Mouse (Mus musculus) midbrain, embryonic 10.5 days (tissue): Measurements from ENCODE around the gene 1700016H13Rik. TPM values are rescaled to one million over a fixed set of nuclear protein-coding genes. Genes with fewer than 3 reads are reported as not detected.
A peak's percentile ranks its signal among the peaks of the same experiment; 100 is the strongest.

ENCODE experiments used
- DNase-seq: peaks from one replicate; pipeline ENCODE4 v3.0.0-alpha.2; 2017; ENCODE audit warnings: low spot score
- H3K27ac ChIP-seq: fragments of 300-500 bp; sonication (generic); replicated peaks from 2 replicates; pipeline ENCODE4 v1.5.1; 2016; ENCODE audit warnings: mild to moderate bottlenecking
- H3K27me3 ChIP-seq: fragments of 300-500 bp; sonication (generic); 2 replicates; pipeline ENCODE4 v1.6.1; 2016; ENCODE audit warnings: low read depth, mild to moderate bottlenecking; ENCODE audit not compliant: poor library complexity, severe bottlenecking
- H3K36me3 ChIP-seq: fragments of 300-500 bp; sonication (generic); 2 replicates; pipeline ENCODE4 v1.6.1; 2016; ENCODE audit warnings: mild to moderate bottlenecking, moderate library complexity
- H3K4me1 ChIP-seq: fragments of 300-500 bp; sonication (generic); 2 replicates; pipeline ENCODE4 v1.6.1; 2016
- H3K4me3 ChIP-seq: fragments of 300-500 bp; sonication (generic); 2 replicates; pipeline ENCODE4 v1.5.1; 2016; ENCODE audit warnings: mild to moderate bottlenecking, moderate library complexity
- H3K9me3 ChIP-seq: fragments of 300-500 bp; sonication (generic); replicated peaks from 2 replicates; pipeline ENCODE4 v1.6.1; 2016; ENCODE audit warnings: mild to moderate bottlenecking
- WGBS: fragments of 180-500 bp; shearing (Covaris S2); methylation state at CpG from one replicate; pipeline ENCODE4 v1.1.7; 2016; 5-methylcytosine and 5-hydroxymethylcytosine counted together
- polyA plus RNA-seq: library from polyadenylated mRNA; unstranded; fragments of >200 nt; fragmentation: Nextera tagmentation; extraction: Ambion mirVana; gene quantifications from 2 replicates; pipeline ENCODE4 v1.2.1, GENCODE M21; 2016

1700016H13Rik gene
- polyA plus RNA-seq, result 0.21 and 0.27 TPM in 2 replicates

- Histone ChIP-seq H3K9me3 (no peaks in the 10 kb centered on the region), H3K4me3 (peak within 1 kb of the TSS; percentile 60), H3K4me1 (peaks cover 7% of the 10 kb centered on the region), H3K27me3 (peaks cover 12% of the 10 kb centered on the region), H3K36me3 (no peaks in the 10 kb centered on the region), H3K27ac (peak within 1 kb of the TSS; percentile 82)
- WGBS, result under 1% methylated on average over 54 of the region's 56 CpGs
- peak; percentile 82 for DNase-seq
Measured at GRCm38 (mm10) chr5:103655346-103656118, at the start of gene 1700016H13Rik. Gene 1700016H13Rik, minus strand, starts transcription at chr5:103656010.

DNA sequence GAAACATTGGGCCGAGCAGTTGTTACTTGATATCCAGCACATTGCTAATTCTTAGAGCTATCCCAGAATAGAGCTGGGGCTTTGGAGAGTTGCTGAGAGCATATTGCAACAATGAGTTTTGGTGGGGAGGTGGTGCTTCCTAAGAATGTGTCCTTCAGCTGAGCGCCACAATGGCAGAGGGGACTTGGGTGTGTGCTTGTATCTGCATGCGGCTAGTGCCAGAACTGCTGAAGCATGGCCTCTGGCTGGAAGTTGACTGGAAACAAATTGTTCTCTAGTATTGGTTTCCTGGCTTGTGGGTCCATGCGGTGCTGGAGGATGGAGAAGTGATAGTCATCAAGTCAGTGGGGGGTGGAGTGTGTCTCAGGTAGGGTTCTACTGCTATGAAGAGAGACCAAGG, 49.5 kb upstream of the 1700016H13Rik start:
- WGBS, result 92% methylated on average over 4 of the region's 4 CpGs
- H3K4me3 ChIP-seq, result no peak overlapping the region
- no peak for DNase-seq
- H3K27ac ChIP-seq, result no peak overlapping the region
- H3K4me1 ChIP-seq, result no peaks in the 10 kb centered on the region
- H3K27me3 ChIP-seq, result no peaks in the 10 kb centered on the region
- H3K36me3 ChIP-seq, result no peaks in the 10 kb centered on the region
- H3K9me3 ChIP-seq, result 0 out of 2 replicates have a peak, but pooled peaks cover 3% of the 10 kb centered on the region

GRCm38 (mm10) chr5:103702527-103702926, 46.7 kb upstream of the 1700016H13Rik start:
- 83% methylated on average over 6 of the region's 6 CpGs for WGBS
- Histone ChIP-seq H3K27ac (no peak overlapping the region), H3K27me3 (no peaks in the 10 kb centered on the region), H3K4me1 (peaks cover 3% of the 10 kb centered on the region), H3K36me3 (no peaks in the 10 kb centered on the region), H3K4me3 (no peak overlapping the region), H3K9me3 (0 out of 2 replicates have a peak, but pooled peaks cover 3% of the 10 kb centered on the region)
- no peak for DNase-seq

DNA sequence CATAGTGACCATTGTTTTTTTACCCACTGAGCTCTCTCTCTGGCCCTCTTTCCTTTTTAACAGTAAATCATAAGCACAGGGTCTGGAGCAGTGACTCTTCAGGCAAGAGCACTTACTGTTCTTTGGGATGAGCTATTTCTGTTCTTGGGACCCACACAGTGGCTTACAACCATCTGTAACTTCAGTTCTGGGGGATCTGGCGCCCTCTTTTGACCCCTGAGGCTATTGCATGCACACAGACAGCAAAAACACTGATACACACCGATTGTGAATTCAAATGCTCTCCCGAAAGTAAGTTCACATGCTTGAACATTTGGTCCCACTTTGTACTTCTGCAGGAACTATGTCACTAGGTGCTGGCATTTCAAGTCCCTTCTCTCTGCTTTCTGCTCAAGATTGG, 45.7 kb upstream of the 1700016H13Rik start:
- DNase-seq, result no peak
- no peak overlapping the region for H3K27ac ChIP-seq
- H3K27me3 ChIP-seq, result peaks cover 6% of the 10 kb centered on the region; the same call in 1 of the 2 replicates
- 0 out of 2 replicates have a peak, but pooled peaks cover 2% of the 10 kb centered on the region for H3K9me3 ChIP-seq
- WGBS, result 72% methylated on average over 3 of the region's 3 CpGs
- no peak overlapping the region for H3K4me3 ChIP-seq
- no peaks in the 10 kb centered on the region for H3K36me3 ChIP-seq
- peaks cover 10% of the 10 kb centered on the region for H3K4me1 ChIP-seq

DNA sequence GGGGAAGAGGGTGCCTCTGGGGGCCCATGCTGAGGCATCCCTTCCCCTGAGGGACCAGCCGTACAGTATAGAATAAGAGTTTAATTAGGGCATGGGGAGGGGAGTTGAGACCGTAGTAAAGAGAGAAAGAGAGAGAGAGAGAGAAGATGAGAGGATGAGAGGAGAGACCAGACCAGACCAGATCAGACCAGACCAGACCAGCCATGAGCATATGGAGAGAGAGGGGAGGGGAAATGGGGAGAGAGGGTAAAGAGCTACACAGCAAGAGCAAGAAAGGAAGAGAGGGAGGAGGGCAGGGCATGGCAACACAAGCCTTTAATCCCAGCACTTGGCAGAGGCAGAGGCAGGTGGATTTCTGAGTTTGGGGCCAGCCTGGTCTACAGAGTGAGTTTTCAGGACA, 44.9 kb upstream of the 1700016H13Rik start:
- 89% methylated on average over 2 of the region's 2 CpGs for WGBS
- Histone ChIP-seq H3K27me3 (peaks cover 9% of the 10 kb centered on the region; the same call in 1 of the 2 replicates), H3K36me3 (no peaks in the 10 kb centered on the region), H3K4me1 (peaks cover 10% of the 10 kb centered on the region), H3K4me3 (no peak overlapping the region), H3K27ac (no peak overlapping the region), H3K9me3 (no peaks in the 10 kb centered on the region)
- DNase-seq, result no peak

DNA sequence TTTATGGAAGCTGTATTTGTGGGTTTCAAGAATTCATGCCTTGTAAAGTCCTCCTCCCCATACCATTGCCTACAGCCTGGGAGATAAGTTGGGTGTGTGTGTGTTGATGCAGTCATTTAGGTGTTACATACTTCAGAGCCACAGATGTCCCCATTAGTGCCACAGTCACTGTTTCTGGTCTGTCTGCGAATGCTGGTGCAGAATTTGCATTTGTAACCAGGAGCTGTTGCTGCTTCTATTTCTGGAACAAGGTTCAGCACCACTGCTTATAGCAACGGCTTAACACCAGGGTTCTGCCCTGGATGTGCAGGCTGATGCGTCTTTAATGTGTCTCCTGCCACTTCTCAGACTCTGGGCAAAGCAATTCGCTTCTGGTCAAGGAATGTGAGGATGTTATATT, 43.7 kb upstream of the 1700016H13Rik start:
- DNase-seq, result no peak
- Histone ChIP-seq H3K4me1 (peaks cover 10% of the 10 kb centered on the region), H3K27ac (no peak overlapping the region), H3K27me3 (peaks cover 14% of the 10 kb centered on the region), H3K36me3 (no peaks in the 10 kb centered on the region), H3K9me3 (no peaks in the 10 kb centered on the region), H3K4me3 (no peak overlapping the region)
- WGBS, result 72% methylated on average over 4 of the region's 4 CpGs

GRCm38 (mm10) chr5:103698577-103698976, 42.8 kb upstream of the 1700016H13Rik start:
- WGBS, result 84% methylated on average over 4 of the region's 4 CpGs
- no peaks in the 10 kb centered on the region for H3K36me3 ChIP-seq
- no peak overlapping the region for H3K4me3 ChIP-seq
- peaks cover 23% of the 10 kb centered on the region for H3K27me3 ChIP-seq
- no peaks in the 10 kb centered on the region for H3K9me3 ChIP-seq
- DNase-seq, result no peak
- H3K4me1 ChIP-seq, result peaks cover 15% of the 10 kb centered on the region
- no peak overlapping the region for H3K27ac ChIP-seq

DNA sequence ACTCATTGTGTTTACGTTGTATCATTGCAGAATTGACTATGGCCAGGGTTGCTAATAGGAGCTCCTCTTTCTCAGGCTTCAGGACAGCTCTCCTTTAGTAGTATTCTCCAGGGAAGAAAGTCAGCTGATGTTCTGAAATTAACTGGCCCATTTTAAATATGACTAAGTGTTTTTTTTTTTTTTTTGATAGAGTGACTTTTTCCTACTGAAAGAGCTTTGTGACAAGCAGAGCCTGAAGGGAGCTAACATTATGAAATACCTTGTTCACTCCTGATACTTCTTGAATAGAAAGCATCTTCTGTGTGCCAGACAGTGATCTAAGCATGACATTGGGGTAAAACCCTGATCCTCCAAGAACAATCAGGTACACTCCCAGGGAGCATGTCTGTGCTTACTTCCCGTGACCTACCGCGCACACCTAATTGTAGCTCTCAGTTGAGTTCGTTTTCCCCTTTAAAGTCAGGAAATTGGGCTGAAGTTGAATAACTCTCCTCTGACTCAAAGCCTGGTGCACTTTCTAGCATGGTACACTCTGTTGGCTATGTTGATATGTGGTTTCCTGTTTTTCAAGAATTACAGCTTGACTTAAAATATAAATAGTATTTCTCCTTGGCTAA, 42.2 kb upstream of the 1700016H13Rik start:
- 75% methylated on average over 5 of the region's 5 CpGs for WGBS
- DNase-seq, result no peak
- H3K27me3 ChIP-seq, result peaks cover 29% of the 10 kb centered on the region
- H3K4me1 ChIP-seq, result peaks cover 21% of the 10 kb centered on the region
- H3K4me3 ChIP-seq, result no peak overlapping the region
- H3K9me3 ChIP-seq, result no peaks in the 10 kb centered on the region
- no peaks in the 10 kb centered on the region for H3K36me3 ChIP-seq
- H3K27ac ChIP-seq, result peak overlapping the region; percentile 35; the same call in 1 of the 2 replicates

- no peak for DNase-seq
- H3K9me3 ChIP-seq, result no peaks in the 10 kb centered on the region
- no peak overlapping the region for H3K27ac ChIP-seq
- peaks cover 34% of the 10 kb centered on the region for H3K4me1 ChIP-seq
- peak overlapping the region; percentile 75 for H3K4me3 ChIP-seq
- peaks cover 50% of the 10 kb centered on the region for H3K27me3 ChIP-seq
- WGBS, result 50% methylated on average over 6 of the region's 6 CpGs
- no peaks in the 10 kb centered on the region for H3K36me3 ChIP-seq
Measured at GRCm38 (mm10) chr5:103694094-103694493, 38.3 kb upstream of the 1700016H13Rik start.

GRCm38 (mm10) chr5:103693041-103693641, 37.3 kb upstream of the 1700016H13Rik start:
- H3K36me3 ChIP-seq, result no peaks in the 10 kb centered on the region
- peaks cover 56% of the 10 kb centered on the region for H3K27me3 ChIP-seq
- peak overlapping the region; percentile 72; the same call in 1 of the 2 replicates for H3K27ac ChIP-seq
- H3K4me1 ChIP-seq, result peaks cover 34% of the 10 kb centered on the region
- under 1% methylated on average over 28 of the region's 28 CpGs for WGBS
- peak; percentile 62 for DNase-seq
- H3K9me3 ChIP-seq, result no peaks in the 10 kb centered on the region
- H3K4me3 ChIP-seq, result peak overlapping the region; percentile 75

GRCm38 (mm10) chr5:103692531-103693040, 36.8 kb upstream of the 1700016H13Rik start:
- Histone ChIP-seq H3K4me1 (peaks cover 31% of the 10 kb centered on the region), H3K9me3 (no peaks in the 10 kb centered on the region), H3K27me3 (peaks cover 56% of the 10 kb centered on the region), H3K36me3 (no peaks in the 10 kb centered on the region), H3K4me3 (peak overlapping the region; percentile 75), H3K27ac (peak overlapping the region; percentile 72)
- 0% methylated on average over 34 of the region's 34 CpGs for WGBS
- DNase-seq, result peak; percentile 55

GRCm38 (mm10) chr5:103691624-103692530, 36.1 kb upstream of the 1700016H13Rik start, which contains the start of gene Aff1:
Gene Aff1, plus strand, starts transcription at chr5:103692374.
- Histone ChIP-seq H3K4me3 (peak within 1 kb of the TSS; percentile 75), H3K36me3 (no peaks in the 10 kb centered on the region)
- 6% methylated on average over 48 of the region's 50 CpGs for WGBS

More at GRCm38 (mm10) chr5:103691624-103692530, 36.1 kb upstream of the 1700016H13Rik start, which contains the start of gene Aff1:
- Histone ChIP-seq H3K27ac (peak within 1 kb of the TSS; percentile 72), H3K4me1 (peaks cover 24% of the 10 kb centered on the region), H3K9me3 (no peaks in the 10 kb centered on the region), H3K27me3 (peaks cover 55% of the 10 kb centered on the region)
- peak; percentile 88 for DNase-seq
